Mouse (Mus musculus) C2C12 (cell line): ENCODE data around the gene Timp2.

Experiments used
- CEBPB ChIP-seq: IDR thresholded peaks from one replicate; pipeline ENCODE4 v1.6.1; 2011; ENCODE audit warnings: low read depth, mild to moderate bottlenecking, control low read depth, moderate library complexity
- CTCF ChIP-seq: IDR thresholded peaks from one replicate; pipeline ENCODE4 v1.5.1; 2011; ENCODE audit not compliant: control insufficient read depth, insufficient read depth, insufficient read length
- MAX ChIP-seq: IDR thresholded peaks from one replicate; pipeline ENCODE4 v1.6.1; 2011; ENCODE audit warnings: mild to moderate bottlenecking, control low read depth
- MYOD1 ChIP-seq: IDR thresholded peaks from one replicate; pipeline ENCODE4 v1.6.1; 2011; ENCODE audit warnings: low read depth; ENCODE audit not compliant: control insufficient read depth, insufficient read length
- MYOG ChIP-seq: IDR thresholded peaks from one replicate; pipeline ENCODE4 v1.6.1; 2011; ENCODE audit not compliant: control insufficient read depth, insufficient read length; ENCODE audit errors: extremely low read depth
- USF1 ChIP-seq: IDR thresholded peaks from one replicate; pipeline ENCODE4 v1.6.1; 2011; ENCODE audit warnings: low read depth, mild to moderate bottlenecking, control low read depth, moderate library complexity

DNA sequence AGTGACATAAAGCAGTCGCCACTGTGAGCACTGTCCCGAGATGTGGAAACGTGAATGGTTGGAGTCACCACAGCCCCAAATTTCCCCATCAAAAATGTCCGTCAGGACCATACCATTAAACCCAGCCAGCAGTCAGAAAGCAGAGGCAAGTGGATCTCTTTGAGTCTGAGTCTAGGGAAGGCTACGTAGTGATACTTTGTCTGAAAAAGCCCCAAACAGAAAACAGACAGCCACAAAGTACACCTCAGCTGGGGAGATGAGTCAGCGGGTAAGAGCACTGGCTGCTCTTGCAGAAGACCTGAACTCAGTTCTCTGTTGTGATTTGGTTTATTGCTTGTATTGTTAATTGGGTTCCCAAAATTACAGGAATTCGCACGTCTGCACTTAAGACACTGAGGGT is 11.0 kb upstream of the Timp2 start:
- no peak for TF ChIP-seq USF1
- TF ChIP-seq CTCF = no peak
- no peak for TF ChIP-seq MYOD1
- TF ChIP-seq MAX = no peak
- no peak for TF ChIP-seq CEBPB
- TF ChIP-seq MYOG = no peak
